Mouse (Mus musculus): ENCODE results near the gene Dusp14. TPM values are rescaled to one million over a fixed set of nuclear protein-coding genes. Genes with fewer than 3 reads are reported as not detected.

The Dusp14 gene
- polyA plus RNA-seq (2015; fragmentation: Nextera tagmentation; extraction: Ambion mirVana), result 28.0 and 30.0 TPM in 2 replicates

- Histone ChIP-seq H3K4me3 (replicated peaks; ENCODE audit: low read length) (peak within 1 kb of the TSS; percentile 70), H3K27ac (ENCODE audit: low read length) (no peak within 1 kb of the TSS), H3K36me3 (ENCODE audit: control insufficient read depth, insufficient read depth) (no peaks in the 10 kb centered on the region)
These were observed at the start of gene Dusp14 for GRCm38 (mm10) chr11:84069034-84069370. Gene Dusp14 (minus strand): TSS chr11:84069261.

GRCm38 (mm10) chr11:84117431-84117830 is 48.4 kb upstream of the Dusp14 start:
- H3K9ac ChIP-seq (replicated peaks; ENCODE audit: low read depth, low read length), result no peak overlapping the region
- 92% methylated on average over 4 of the region's 4 CpGs for WGBS
- H3K27me3 ChIP-seq (replicated peaks; ENCODE audit: control insufficient read depth, insufficient read depth, low read length), result no peaks in the 10 kb centered on the region
- H3K4me1 ChIP-seq (replicated peaks; ENCODE audit: control insufficient read depth, insufficient read depth, low read length), result no peaks in the 10 kb centered on the region
- no peak overlapping the region for H3K27ac ChIP-seq (ENCODE audit: low read length)
- ATAC-seq, result no peak
- no peak overlapping the region for H3K4me2 ChIP-seq (ENCODE audit: low read length)
- H3K9me3 ChIP-seq (ENCODE audit: control insufficient read depth, low read length), result no peaks in the 10 kb centered on the region
- H3K36me3 ChIP-seq (ENCODE audit: control insufficient read depth, insufficient read depth), result peaks cover 28% of the 10 kb centered on the region
- H3K4me3 ChIP-seq (replicated peaks; ENCODE audit: low read length), result no peak overlapping the region

More at GRCm38 (mm10) chr11:84069034-84069370, at the start of gene Dusp14:
- Histone ChIP-seq H3K27me3 (replicated peaks; ENCODE audit: control insufficient read depth, insufficient read depth, low read length) (0 out of 2 replicates have a peak, but pooled peaks cover 8% of the 10 kb centered on the region), H3K4me1 (replicated peaks; ENCODE audit: control insufficient read depth, insufficient read depth, low read length) (peaks cover 22% of the 10 kb centered on the region), H3K9ac (replicated peaks; ENCODE audit: low read depth, low read length) (peak within 1 kb of the TSS; percentile 70), H3K9me3 (ENCODE audit: control insufficient read depth, low read length) (no peaks in the 10 kb centered on the region), H3K4me2 (ENCODE audit: low read length) (peak within 1 kb of the TSS; percentile 72)
- 24% methylated on average over 11 of the region's 11 CpGs for WGBS
- ATAC-seq, result no peak

GRCm38 (mm10) chr11:84116221-84116620 is 47.2 kb upstream of the Dusp14 start:
- Histone ChIP-seq H3K27me3 (replicated peaks; ENCODE audit: control insufficient read depth, insufficient read depth, low read length) (no peaks in the 10 kb centered on the region), H3K4me3 (replicated peaks; ENCODE audit: low read length) (no peak overlapping the region), H3K36me3 (ENCODE audit: control insufficient read depth, insufficient read depth) (peaks cover 27% of the 10 kb centered on the region), H3K4me2 (ENCODE audit: low read length) (no peak overlapping the region), H3K9me3 (ENCODE audit: control insufficient read depth, low read length) (no peaks in the 10 kb centered on the region), H3K27ac (ENCODE audit: low read length) (no peak overlapping the region), H3K4me1 (replicated peaks; ENCODE audit: control insufficient read depth, insufficient read depth, low read length) (no peaks in the 10 kb centered on the region), H3K9ac (replicated peaks; ENCODE audit: low read depth, low read length) (no peak overlapping the region)
- WGBS, result 64% methylated on average over 2 of the region's 2 CpGs
- no peak for ATAC-seq

- no peaks in the 10 kb centered on the region for H3K4me1 ChIP-seq (replicated peaks; ENCODE audit: control insufficient read depth, insufficient read depth, low read length)
- peaks cover 24% of the 10 kb centered on the region for H3K36me3 ChIP-seq (ENCODE audit: control insufficient read depth, insufficient read depth)
- no peak overlapping the region for H3K4me3 ChIP-seq (replicated peaks; ENCODE audit: low read length)
- H3K27me3 ChIP-seq (replicated peaks; ENCODE audit: control insufficient read depth, insufficient read depth, low read length), result no peaks in the 10 kb centered on the region
- ATAC-seq, result no peak
- 85% methylated on average over 9 of the region's 9 CpGs for WGBS
- no peak overlapping the region for H3K4me2 ChIP-seq (ENCODE audit: low read length)
- no peak overlapping the region for H3K27ac ChIP-seq (ENCODE audit: low read length)
- no peaks in the 10 kb centered on the region for H3K9me3 ChIP-seq (ENCODE audit: control insufficient read depth, low read length)
- H3K9ac ChIP-seq (replicated peaks; ENCODE audit: low read depth, low read length), result no peak overlapping the region
These were observed 46.6 kb upstream of the Dusp14 start for GRCm38 (mm10) chr11:84115646-84116045.

GRCm38 (mm10) chr11:84113623-84114022 is 44.6 kb upstream of the Dusp14 start:
- 89% methylated on average over 5 of the region's 5 CpGs for WGBS
- peaks cover 14% of the 10 kb centered on the region for H3K36me3 ChIP-seq (ENCODE audit: control insufficient read depth, insufficient read depth)
- H3K4me2 ChIP-seq (ENCODE audit: low read length), result no peak overlapping the region
- H3K4me1 ChIP-seq (replicated peaks; ENCODE audit: control insufficient read depth, insufficient read depth, low read length), result no peaks in the 10 kb centered on the region
- H3K9ac ChIP-seq (replicated peaks; ENCODE audit: low read depth, low read length), result no peak overlapping the region
- H3K27ac ChIP-seq (ENCODE audit: low read length), result no peak overlapping the region
- no peaks in the 10 kb centered on the region for H3K9me3 ChIP-seq (ENCODE audit: control insufficient read depth, low read length)
- H3K4me3 ChIP-seq (replicated peaks; ENCODE audit: low read length), result no peak overlapping the region
- no peak for ATAC-seq
- no peaks in the 10 kb centered on the region for H3K27me3 ChIP-seq (replicated peaks; ENCODE audit: control insufficient read depth, insufficient read depth, low read length)

- H3K27me3 ChIP-seq (replicated peaks; ENCODE audit: control insufficient read depth, insufficient read depth, low read length), result no peaks in the 10 kb centered on the region
These were observed 38.1 kb upstream of the Dusp14 start for GRCm38 (mm10) chr11:84107137-84107536.

GRCm38 (mm10) chr11:84104036-84104435 is 35.0 kb upstream of the Dusp14 start:
- no peak overlapping the region for H3K9ac ChIP-seq (replicated peaks; ENCODE audit: low read depth, low read length)
- H3K4me3 ChIP-seq (replicated peaks; ENCODE audit: low read length), result no peak overlapping the region
- peaks cover 5% of the 10 kb centered on the region for H3K4me1 ChIP-seq (replicated peaks; ENCODE audit: control insufficient read depth, insufficient read depth, low read length)
- H3K36me3 ChIP-seq (ENCODE audit: control insufficient read depth, insufficient read depth), result peaks cover 35% of the 10 kb centered on the region
- H3K9me3 ChIP-seq (ENCODE audit: control insufficient read depth, low read length), result no peaks in the 10 kb centered on the region
- no peaks in the 10 kb centered on the region for H3K27me3 ChIP-seq (replicated peaks; ENCODE audit: control insufficient read depth, insufficient read depth, low read length)
- no peak overlapping the region for H3K27ac ChIP-seq (ENCODE audit: low read length)
- 88% methylated on average over 6 of the region's 6 CpGs for WGBS
- ATAC-seq, result no peak
- H3K4me2 ChIP-seq (ENCODE audit: low read length), result no peak overlapping the region

More at GRCm38 (mm10) chr11:84107137-84107536, 38.1 kb upstream of the Dusp14 start:
- WGBS, result 71% methylated on average over 2 of the region's 2 CpGs
- H3K36me3 ChIP-seq (ENCODE audit: control insufficient read depth, insufficient read depth), result peaks cover 29% of the 10 kb centered on the region
- H3K4me2 ChIP-seq (ENCODE audit: low read length), result no peak overlapping the region
- ATAC-seq, result no peak
- no peak overlapping the region for H3K27ac ChIP-seq (ENCODE audit: low read length)
- no peak overlapping the region for H3K4me3 ChIP-seq (replicated peaks; ENCODE audit: low read length)
- H3K4me1 ChIP-seq (replicated peaks; ENCODE audit: control insufficient read depth, insufficient read depth, low read length), result no peaks in the 10 kb centered on the region
- H3K9ac ChIP-seq (replicated peaks; ENCODE audit: low read depth, low read length), result no peak overlapping the region
- no peaks in the 10 kb centered on the region for H3K9me3 ChIP-seq (ENCODE audit: control insufficient read depth, low read length)

GRCm38 (mm10) chr11:84101182-84101581 is 32.1 kb upstream of the Dusp14 start:
- Histone ChIP-seq H3K4me3 (replicated peaks; ENCODE audit: low read length) (no peak overlapping the region), H3K4me1 (replicated peaks; ENCODE audit: control insufficient read depth, insufficient read depth, low read length) (peaks cover 8% of the 10 kb centered on the region), H3K9ac (replicated peaks; ENCODE audit: low read depth, low read length) (no peak overlapping the region), H3K9me3 (ENCODE audit: control insufficient read depth, low read length) (no peaks in the 10 kb centered on the region), H3K27ac (ENCODE audit: low read length) (no peak overlapping the region), H3K27me3 (replicated peaks; ENCODE audit: control insufficient read depth, insufficient read depth, low read length) (no peaks in the 10 kb centered on the region), H3K4me2 (ENCODE audit: low read length) (no peak overlapping the region), H3K36me3 (ENCODE audit: control insufficient read depth, insufficient read depth) (peaks cover 22% of the 10 kb centered on the region)
- ATAC-seq, result no peak

GRCm38 (mm10) chr11:84097251-84097998 is 28.4 kb upstream of the Dusp14 start:
- H3K9ac ChIP-seq (replicated peaks; ENCODE audit: low read depth, low read length), result no peak overlapping the region
- no peak for ATAC-seq
- peaks cover 8% of the 10 kb centered on the region for H3K4me1 ChIP-seq (replicated peaks; ENCODE audit: control insufficient read depth, insufficient read depth, low read length)
- 63% methylated on average over 5 of the region's 5 CpGs for WGBS
- no peaks in the 10 kb centered on the region for H3K27me3 ChIP-seq (replicated peaks; ENCODE audit: control insufficient read depth, insufficient read depth, low read length)
- H3K4me3 ChIP-seq (replicated peaks; ENCODE audit: low read length), result no peak overlapping the region
- H3K4me2 ChIP-seq (ENCODE audit: low read length), result no peak overlapping the region
- H3K36me3 ChIP-seq (ENCODE audit: control insufficient read depth, insufficient read depth), result peaks cover 8% of the 10 kb centered on the region
- H3K9me3 ChIP-seq (ENCODE audit: control insufficient read depth, low read length), result no peaks in the 10 kb centered on the region
- no peak overlapping the region; the same call in 1 of the 2 replicates for H3K27ac ChIP-seq (ENCODE audit: low read length)
